Mouse (Mus musculus) naive thymus-derived CD4-positive, alpha-beta T cell, adult 2 months (primary cell): Measurements from ENCODE around the gene Sergef.
A peak's percentile ranks its signal among the peaks of the same experiment; 100 is the strongest.

Experiments used
- DNase-seq: peaks from one replicate; pipeline ENCODE4 v3.0.0-alpha.2; 2011; ENCODE audit warnings: low read depth

The Sergef gene

DNA sequence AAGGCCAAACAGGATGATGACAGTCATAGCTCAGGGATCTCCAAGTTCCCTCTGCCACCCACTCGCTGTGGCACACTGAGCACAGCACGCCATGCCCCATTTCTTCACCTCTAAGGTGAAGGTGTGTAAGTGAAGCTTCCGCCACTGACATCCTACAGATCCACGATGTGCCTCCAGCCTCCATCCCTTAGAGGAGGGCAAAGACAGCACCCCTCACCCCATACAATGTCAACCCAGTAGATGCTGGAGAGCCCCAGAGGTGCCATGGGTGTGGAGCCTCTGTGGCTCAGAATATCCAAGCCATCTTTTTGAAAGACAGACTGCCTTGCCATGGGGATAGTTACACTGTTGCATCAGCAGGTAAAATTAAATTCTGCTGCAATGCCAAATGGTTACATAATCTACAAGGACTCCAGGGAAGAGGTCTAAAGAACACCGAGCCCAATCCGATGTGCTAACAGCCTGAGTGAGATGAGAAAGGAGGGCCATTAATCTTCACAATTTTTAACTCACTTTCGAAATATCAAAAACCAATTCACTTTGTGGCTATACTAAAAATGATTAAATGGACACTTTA is 23.1 kb downstream of the Sergef start:
- no peak for DNase-seq

DNA sequence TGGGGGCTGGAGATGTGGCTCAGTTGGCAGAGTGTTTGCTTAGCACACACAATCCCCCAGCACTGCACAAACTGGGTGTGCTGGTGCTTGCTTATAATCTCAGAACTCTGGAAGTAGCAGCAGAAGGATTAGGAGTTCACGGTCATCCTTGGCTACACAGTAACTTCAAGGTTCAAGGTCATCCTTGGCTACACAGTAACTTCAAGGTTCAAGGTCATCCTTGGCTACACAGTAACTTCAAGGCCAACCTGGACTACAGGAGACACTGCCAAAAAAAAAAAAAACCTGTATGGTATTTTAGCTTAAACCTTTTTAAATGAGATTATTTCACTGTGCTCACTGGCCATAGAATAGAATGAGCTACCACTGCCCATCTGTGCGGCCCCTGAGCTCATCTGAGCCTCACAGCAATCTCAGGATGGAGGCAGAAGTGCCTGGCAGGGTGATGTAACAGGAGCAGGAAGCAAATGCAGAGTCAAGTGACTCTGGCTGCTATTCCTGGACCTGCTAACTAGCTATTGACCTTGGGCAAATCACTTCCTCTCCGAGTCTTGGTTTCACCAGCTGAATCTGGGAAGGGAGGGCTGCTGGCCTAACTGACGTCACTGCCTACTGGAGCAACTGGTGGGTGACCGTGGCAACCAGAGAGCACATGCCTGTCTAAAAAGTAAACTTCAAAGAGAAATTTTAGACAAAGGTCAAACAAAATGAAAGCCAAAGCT is 24.2 kb downstream of the Sergef start:
- no peak for DNase-seq

DNA sequence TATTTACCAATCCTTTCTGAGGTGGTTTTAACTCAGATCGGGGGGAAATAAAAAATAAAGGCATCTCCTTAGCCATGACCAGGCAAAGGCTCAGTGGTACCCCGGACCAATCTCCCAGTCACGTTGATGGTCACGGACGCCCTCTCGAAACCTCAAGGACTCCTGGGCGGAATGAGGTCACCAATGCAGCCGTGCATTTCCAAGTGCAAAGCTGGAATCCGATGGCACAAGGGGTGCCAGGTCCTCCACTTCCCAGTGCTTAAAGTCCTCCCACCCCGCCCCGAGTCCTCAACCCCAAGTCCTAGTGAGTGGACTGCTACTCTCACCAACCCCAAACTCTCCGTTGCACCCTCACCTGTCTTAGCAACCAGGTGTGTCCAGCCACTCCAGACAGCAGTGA is 25.3 kb downstream of the Sergef start:
- DNase-seq: no peak

DNA sequence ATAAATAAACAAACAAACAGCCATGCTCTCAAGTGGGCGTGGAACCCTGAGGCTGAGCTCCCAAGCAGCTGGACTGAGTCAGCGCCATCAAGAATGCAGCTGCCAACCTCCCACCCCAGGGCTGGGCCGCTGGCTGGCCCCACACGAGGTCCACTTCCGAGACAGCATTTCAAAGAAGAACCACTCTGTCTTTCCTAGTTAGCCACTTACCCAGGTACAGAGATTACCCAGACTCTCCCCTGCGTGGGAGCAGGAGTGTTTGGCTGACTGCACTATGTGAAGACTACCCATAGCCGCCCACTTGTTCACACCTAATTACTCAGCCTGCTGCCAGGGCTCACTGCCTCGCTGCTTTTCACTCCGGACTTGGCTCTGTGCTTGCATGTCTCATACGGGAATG is 26.5 kb downstream of the Sergef start:
- no peak for DNase-seq

DNA sequence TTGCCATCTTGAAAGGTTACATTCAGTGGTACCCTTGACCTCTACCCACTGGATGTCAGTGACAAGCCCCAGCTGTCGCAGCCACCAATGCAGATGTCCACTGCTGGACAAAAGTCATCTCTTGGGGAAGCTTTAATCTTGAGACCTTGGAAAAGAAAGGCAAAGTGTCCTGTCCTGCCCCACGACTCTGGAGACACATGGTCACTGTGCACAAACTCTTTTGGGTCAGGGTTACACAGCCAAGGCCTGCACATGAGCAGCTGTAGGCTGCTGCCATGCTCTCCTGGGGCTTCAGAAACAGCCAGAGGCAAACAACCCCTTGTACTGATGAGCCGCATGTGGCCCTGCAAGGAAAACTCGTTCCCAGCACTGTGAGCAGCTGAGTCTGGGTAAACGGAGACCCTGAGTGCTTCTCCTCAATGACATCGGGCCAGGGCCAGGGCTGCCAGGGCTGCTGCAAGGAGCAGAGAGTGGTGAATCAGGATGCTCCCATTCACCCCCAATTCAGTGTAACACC is 27.1 kb downstream of the Sergef start:
- no peak for DNase-seq

DNA sequence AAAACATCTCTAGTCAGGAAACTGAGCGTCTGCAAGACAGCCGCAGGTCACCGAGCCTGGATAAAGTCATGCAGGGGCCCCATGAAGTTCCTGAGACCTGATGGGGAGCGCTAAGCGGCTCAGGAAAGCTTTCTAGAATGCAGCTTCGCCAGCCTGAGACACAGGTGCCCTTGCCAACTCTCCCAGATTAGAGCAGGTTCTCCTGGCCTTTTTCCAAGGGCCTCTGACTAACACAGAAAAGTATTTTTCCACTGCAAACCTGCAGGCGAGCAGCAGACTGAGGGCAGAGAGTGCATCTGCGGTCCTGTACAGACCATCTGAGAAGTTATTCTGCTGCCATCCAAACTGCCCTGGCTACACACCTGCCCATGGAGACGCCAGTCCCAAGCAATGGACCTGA is 27.6 kb downstream of the Sergef start:
- DNase-seq: no peak

DNA sequence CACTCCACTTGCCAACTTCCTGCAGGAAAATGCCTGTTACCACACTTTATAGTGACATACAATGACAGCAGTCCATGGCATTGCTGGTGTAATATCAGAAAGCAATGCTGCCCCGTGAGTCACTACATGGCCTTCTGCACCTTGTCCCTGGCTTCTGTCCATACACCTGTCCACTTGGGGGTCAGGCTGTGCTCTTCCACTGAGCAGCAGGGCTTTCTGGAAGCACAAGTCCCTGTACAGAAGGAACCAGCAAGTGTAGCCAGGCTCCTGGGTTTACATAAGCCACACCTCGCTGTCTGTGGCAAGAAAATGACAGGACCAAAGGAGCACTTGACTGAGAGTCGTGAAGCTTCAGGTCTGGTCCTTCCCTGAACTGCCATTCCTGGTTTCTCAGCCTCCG is 30.3 kb downstream of the Sergef start:
- no peak for DNase-seq

DNA sequence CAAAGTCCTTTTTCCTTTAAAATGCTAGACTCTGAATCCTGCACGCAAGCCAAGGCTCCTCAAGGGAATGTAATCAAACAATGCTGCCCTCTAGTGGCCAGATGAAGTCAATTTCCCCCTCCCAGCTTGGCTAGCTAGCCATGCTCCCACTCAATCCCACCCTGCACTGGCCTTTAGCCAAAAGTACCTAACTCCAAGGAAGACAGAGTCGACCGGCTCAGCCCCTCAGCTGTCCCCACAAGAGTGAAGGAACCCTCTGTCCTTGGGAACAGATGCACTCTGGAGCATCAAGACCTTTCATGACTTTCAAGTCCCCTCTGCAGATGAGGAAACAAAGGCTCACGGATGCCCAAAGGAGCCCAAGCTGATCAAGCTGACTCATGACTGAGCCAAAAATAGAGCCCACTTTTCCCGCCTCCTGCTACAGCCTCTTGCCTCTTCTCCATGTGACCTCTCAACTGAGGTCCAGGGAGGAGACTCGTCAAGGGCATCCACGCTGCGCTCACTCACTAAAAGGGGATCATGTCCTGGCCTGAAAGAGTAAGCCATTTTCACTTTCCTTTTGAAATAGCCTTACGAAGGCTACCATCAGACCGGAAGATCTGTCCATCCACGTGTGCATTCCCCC is 32.1 kb downstream of the Sergef start:
- no peak for DNase-seq

DNA sequence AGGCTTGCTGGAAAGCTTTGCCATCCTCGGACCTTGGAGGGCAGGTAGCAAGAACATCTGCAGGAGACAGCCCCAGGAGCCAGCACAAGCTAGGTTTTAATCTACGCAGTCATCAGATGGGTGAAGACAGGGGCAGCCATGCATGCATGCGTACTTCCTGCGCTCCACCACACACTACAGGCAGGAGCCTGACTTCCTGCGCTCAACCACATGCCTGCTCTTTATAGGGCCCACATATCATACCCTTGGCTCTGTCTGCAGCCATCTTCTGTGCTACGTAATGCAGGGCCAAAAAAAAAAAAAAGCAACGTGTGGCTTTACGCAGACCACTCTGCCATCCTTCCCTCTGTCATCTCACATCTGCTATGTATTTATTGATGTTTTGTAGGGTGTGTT is 32.6 kb downstream of the Sergef start:
- peak; percentile 79 for DNase-seq

DNA sequence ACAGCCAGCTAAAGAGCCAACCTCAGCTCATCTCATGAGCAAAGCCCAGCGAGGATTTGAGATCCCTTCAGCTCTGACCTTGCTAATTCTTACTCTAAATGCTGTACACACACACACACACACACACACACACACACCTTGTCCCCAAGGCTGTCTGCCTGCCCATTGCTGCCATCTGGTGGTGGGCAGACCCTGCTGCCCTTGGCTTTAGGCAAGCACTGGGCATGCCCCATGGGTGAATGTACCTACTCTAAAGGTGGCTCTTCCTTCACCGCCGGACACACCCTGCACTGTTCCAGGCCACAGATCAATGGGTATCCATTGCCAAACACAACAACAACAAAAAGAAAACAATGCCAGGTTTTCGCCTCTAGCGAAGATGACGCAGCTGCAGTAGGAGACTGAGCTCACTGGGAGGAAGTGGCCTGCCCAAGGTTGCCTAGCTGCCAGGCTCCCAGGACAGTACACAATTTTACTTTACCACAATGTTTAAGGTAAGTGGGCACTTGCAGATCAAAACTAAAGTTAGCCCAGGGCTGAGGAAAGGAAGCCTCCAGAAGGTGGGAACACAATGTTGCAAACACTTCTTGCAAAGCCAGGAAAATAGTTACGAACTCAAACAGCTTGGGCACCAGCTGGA is 33.1 kb downstream of the Sergef start:
- peak; percentile 70 for DNase-seq

DNA sequence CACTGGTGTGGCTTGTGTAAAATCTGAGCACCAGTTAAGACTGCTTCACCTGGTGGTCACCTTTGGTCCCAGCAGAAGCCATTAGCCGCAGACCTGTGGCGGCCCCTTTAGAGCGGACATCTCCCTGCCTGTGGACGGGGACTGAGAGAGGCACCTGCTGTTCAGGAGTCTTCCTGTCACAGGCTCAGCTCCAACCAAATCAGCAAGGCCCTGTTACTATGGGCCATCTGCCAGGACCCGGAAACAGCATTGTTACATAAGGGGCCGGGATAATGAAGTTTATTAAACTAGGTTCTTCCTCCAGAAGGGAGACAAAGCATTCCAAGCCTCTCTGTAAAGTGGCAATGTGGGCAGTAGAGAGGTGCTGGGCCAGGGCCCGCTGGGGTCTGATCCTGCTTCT is 36.6 kb downstream of the Sergef start:
- DNase-seq: no peak

DNA sequence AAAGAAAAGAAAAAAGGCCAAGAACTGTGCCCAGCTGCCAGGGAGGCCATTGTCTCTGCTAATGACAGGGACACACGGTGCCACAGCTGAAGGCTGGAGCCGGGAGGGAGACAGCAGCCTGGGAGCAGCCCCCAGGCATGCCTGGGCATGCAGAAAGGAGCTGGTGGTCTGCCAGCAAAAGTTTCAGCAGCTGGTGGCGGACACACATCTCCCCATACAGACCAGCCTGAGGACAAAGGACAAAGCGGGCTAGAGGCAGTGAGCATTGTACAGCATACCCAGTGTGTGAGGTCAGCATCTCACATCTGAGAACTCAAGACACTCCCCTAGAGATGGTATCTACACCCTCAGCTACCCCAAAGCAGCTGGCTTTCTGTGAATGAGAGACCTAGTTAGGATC is 37.5 kb downstream of the Sergef start:
- no peak for DNase-seq

DNA sequence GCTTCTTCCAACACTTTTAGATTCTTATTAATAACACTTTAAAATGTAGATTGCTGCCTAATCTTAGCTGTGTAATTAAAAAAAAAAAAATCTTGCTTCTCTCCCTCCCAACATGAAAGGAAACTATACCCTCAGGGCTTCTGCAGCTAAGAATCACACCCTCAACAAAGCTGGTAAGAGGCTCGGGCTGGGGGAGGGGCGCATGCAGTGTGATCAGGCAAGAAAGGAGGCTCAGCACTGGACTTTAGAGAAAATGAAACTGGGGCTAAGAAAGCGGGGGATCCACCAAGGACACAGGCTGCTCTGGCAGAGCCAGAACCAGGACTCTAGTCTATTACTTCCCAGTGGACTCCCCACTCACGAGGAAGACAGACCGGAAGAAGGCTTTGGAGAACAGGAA is 38.5 kb downstream of the Sergef start:
- DNase-seq: no peak

DNA sequence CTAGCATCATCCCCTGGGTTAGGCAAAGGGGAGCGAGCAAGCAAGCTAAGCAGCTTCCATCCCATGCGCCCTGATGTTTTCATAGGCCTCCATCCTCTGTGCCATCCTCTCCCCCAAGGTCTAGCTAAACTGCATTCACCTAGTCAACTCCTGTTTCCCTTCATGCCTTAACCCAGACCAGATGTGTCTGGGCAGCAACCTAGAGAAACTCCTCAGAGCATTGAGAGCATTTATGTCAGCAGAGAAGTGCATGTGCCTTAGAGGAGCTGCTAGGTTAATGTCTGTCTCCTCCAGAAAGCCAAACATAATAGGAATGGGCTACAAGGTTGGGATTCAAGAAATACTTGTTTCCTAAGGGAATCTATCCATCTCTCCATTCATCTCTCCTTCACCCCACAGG is 42.6 kb downstream of the Sergef start:
- no peak for DNase-seq

DNA sequence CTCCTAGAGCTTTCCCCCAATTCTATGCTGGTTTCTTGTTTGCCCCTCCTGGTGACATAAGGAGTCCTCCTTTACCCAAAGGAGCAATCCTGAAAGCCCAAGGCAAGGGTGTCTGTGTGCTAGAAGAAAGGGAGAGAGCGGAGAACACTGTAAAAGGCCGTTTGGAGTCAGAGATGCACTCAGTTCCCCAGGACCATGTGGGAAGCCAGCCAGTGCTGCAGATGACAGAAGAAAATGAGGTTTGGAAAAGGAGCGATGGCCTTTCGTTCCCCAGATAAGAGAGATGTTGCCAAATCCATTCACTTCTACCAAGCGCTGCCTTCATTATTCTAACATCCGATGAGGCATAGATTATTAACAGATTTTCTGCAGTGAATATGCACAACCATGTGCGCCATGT is 48.1 kb downstream of the Sergef start:
- no peak for DNase-seq

DNA sequence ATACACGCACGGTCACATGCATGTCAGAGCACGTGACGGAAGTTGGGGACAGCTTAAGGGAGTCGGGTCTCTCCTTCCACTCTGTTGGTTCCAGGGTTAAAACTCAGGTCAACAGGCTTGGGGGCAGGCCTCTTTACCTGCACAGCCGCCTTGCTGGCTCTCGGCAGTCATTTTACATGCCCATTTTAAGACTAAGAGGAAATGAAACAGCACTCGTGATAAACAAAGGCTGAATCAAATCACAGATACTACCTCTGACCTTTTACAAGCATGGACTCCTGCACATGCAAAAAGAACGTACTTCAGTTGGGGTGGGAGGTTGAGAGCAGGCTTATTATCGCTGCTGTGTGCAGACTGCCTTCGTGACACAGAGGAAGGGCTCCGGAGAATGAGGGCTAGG is 50.4 kb downstream of the Sergef start:
- DNase-seq: no peak

DNA sequence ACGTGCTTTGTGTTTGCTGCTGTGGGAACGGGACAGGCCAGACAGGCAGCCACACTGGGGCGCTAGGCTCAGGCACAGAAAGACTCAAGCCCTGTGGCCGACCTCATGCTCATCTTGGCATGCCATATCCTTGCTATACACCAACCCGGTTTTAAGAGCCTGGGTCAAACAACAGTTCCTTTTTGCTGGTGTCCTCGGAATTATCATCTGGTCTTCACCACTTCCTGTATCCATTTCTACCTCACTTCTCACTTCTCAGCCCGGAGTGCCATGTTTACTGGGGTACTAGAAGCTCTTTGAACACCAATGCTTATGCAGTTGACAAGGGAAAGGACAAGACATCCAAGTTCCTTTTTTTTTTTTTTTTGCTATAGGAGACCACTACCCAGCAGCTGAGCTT is 51.6 kb downstream of the Sergef start:
- no peak for DNase-seq

DNA sequence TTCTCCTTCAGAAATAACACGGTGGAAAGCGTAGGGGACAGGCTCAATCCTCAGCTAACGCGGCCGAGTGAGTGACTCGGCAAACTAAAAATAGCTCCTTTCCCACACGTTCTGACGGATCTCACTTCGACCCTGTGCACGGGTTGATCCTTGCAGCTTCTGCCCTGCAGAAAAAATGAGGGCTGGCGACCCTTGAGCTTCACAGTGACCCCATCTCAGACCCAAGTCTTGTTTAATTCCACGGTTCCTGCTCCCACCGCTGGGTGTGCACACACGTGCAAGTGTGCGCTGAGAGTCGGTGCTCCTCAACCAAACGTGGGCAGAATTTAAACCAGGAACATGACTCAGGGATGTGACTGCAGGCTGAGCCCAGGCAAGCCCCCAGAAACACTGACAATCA is 52.1 kb downstream of the Sergef start:
- DNase-seq: no peak

DNA sequence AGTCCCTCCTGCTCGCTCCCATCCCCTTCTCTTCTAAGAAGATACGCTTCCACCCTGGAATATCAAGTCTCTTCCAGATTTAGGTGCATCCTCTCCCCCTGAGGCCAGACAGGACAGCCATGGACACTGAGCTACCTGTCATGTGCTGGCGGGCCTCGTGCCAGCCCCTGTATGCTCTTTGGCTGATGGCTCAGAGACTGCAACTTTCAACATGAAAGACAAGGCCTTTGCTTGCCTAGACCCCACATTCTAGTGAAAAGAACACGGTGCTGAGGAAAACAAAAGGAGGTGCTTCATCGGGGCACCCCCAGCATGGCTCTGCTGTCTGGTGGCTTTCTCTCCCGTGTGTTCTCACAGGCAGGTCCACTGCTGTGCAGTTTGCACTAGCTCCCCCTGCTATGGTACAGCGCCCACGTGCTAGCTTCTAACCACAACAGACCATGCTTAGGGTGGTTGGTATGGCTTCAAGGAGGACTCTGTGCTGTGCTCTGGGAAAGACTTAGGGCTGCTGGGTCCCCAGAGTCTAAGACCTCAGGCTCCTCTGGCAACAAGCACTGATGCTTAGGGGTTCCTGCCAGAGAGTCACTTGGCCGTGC is 52.9 kb downstream of the Sergef start:
- DNase-seq: no peak

DNA sequence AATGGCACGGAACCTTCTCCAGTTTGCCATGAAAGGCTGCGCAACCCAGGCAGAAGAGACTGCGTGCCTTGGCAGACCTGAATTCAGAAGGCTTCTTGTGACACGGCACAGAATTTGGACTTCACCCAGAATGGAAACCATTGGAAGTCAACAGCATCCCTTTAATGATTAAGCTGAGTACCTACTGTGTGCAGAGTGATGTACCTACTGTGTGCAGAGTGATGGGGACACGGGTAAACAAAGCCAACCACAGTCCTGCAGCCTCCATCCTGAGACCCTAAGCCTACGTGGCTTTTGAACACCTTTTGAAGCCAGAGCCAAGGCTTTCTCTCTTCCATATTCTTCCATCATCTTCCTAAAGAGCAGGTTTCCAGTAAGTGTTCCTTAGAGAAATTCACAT is 56.9 kb downstream of the Sergef start:
- DNase-seq: no peak

DNA sequence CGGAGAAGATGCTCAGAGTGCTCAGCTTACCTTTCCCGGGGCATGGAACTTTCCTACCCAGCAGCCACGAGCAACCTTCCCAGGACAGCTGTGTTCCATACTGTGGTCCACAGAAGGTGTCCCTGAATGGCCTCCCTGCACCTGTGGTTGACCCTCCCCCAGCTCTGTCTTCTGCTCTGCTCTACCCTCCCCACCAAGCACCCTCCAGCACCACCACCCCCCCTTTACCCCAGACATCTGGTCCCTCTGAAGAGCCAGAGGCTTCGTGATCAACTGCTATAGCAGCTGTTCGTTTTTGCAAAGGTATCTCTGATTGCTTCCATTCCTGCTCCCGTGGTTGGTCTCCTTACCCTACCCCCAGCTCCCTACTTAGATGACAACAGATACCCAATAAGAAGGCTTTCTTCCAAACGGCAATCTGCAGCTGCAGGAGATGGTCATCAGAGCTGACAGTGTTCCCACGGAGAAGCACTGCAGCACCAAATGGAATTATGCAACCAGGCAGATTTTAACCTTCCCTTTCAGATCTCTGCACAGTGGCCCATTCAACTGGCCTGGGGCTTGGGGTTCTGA is 58.2 kb downstream of the Sergef start:
- no peak for DNase-seq

DNA sequence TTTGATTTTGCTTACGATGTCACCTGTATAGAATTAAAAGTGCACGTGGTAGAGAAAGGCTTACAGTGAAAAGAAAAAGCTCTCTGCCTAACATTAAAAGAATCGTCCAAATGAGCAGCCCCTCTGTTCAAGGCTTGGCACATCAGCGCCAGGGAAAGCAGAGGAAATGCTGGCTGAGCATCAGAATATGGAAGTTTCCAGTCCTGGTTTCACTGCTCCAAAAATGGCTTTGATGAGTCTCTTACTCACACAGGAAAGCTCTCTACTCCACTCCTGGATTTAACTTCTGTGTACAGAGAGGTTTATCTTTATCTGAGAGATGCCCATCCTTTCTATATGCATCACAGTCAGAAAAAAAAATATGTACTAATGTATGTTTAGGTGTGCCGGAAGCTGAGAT is 61.5 kb downstream of the Sergef start:
- DNase-seq: no peak
